In genomic region chr2:93030101-93030500, GRCm38 (mm10) we compare ENCODE assay signal across 11 mouse cellular contexts. TPM values are rescaled to one million over a fixed set of nuclear protein-coding genes. Genes with fewer than 3 reads are reported as not detected.
A peak's percentile ranks its signal among the peaks of the same experiment; 100 is the strongest.
DNase-seq lines count a peak whose midpoint lies in the region; ATAC-seq and TF ChIP-seq lines count a peak whose summit lies in the region.
"Had no signal": no experiment of that assay in that cellular context is flagged by ENCODE, and none has a peak within 500 bp of the region (broad histone marks: within the 10 kb centered on the region; RNA-seq: fewer than 3 reads in every experiment).

No protein-coding gene starts in this region.

- 40% methylated on average over 6 of the region's 6 CpGs for WGBS in hindbrain, embryonic 16.5 days
- 79% methylated on average over 6 of the region's 6 CpGs for WGBS in hindbrain, embryonic 11.5 days
- 31% methylated on average over 6 of the region's 6 CpGs for whole genome bisulfite sequencing in heart, postnatal 0 days

- H3K4me1 ChIP-seq in hindbrain, embryonic 16.5 days (ENCODE audit: control insufficient read depth, insufficient read depth, low read depth, low read length), result peaks cover 17% of the 10 kb centered on the region
- peaks cover 8% of the 10 kb centered on the region for H3K4me1 ChIP-seq in hindbrain, embryonic 11.5 days (replicated peaks; ENCODE audit: control insufficient read depth, insufficient read depth, low read length)
- peaks cover 58% of the 10 kb centered on the region for H3K4me1 ChIP-seq in heart, postnatal 0 days (ENCODE audit: control insufficient read depth, insufficient read depth)

- no peaks in the 10 kb centered on the region for H3K9me3 ChIP-seq in hindbrain, embryonic 16.5 days (ENCODE audit: control insufficient read depth, low read length)
- no peaks in the 10 kb centered on the region for H3K9me3 ChIP-seq in hindbrain, embryonic 11.5 days (ENCODE audit: control insufficient read depth, low read length)
- no peaks in the 10 kb centered on the region for H3K9me3 ChIP-seq in heart, postnatal 0 days (replicated peaks; ENCODE audit: control insufficient read depth, low read length)
- H3K9me3 ChIP-seq: limb, embryonic 13.5 days had no signal

- no peak for DNase-seq in hindbrain, embryonic 11.5 days (ENCODE audit: low spot score)
- DNase-seq in adrenal gland, postnatal 36 days, result peak; percentile 30 to 49
- peak; percentile 68 for DNase-seq in cerebellum, adult 8-10 months
- DNase-seq in heart, postnatal 0 days (ENCODE audit: low spot score), result peak; percentile 82
- DNase-seq in left cerebral cortex, adult 8-10 months (ENCODE audit: low spot score in 2 of 2), result no peak
- no peak for DNase-seq in ovary, adult 18-20 months (ENCODE audit: low spot score)
- DNase-seq: thymus, postnatal 36 days had no signal

- no peak overlapping the region for H3K4me3 ChIP-seq in hindbrain, embryonic 16.5 days (ENCODE audit: low read length)
- no peak overlapping the region for H3K4me3 ChIP-seq in hindbrain, embryonic 11.5 days (ENCODE audit: low read depth, low read length)
- H3K4me3 ChIP-seq in heart, postnatal 0 days (ENCODE audit: low read depth, low read length), result no peak overlapping the region
- H3K4me3 ChIP-seq: layer of hippocampus, adult 2 months; limb, embryonic 13.5 days had no signal

- H3K4me2 ChIP-seq in hindbrain, embryonic 16.5 days (ENCODE audit: low read length), result no peak overlapping the region
- no peak overlapping the region for H3K4me2 ChIP-seq in hindbrain, embryonic 11.5 days (replicated peaks; ENCODE audit: low read depth, low read length)
- H3K4me2 ChIP-seq in heart, postnatal 0 days (ENCODE audit: low read depth, low read length), result peak overlapping the region; percentile 20
- H3K4me2 ChIP-seq: limb, embryonic 13.5 days had no signal

- no peaks in the 10 kb centered on the region for H3K36me3 ChIP-seq in hindbrain, embryonic 16.5 days (ENCODE audit: control insufficient read depth, insufficient read depth, low read length)
- no peaks in the 10 kb centered on the region for H3K36me3 ChIP-seq in hindbrain, embryonic 11.5 days (ENCODE audit: control insufficient read depth, insufficient read depth, low read length)
- no peaks in the 10 kb centered on the region; the same call in 1 of the 2 replicates for H3K36me3 ChIP-seq in heart, postnatal 0 days (replicated peaks; ENCODE audit: control insufficient read depth, insufficient read depth, low read length)

- 0 out of 2 replicates have a peak, but pooled peaks have one; percentile 25 for ATAC-seq in hindbrain, embryonic 16.5 days
- no peak for ATAC-seq in hindbrain, embryonic 11.5 days (ENCODE audit: low FRiP score)
- peak; percentile 43 for ATAC-seq in heart, postnatal 0 days (ENCODE audit: insufficient read depth, low read depth)
- ATAC-seq in monocyte, adult 5-6 weeks (replicated peaks; ENCODE audit: insufficient number of reproducible peaks, low FRiP score, low TSS enrichment, poor library complexity, severe bottlenecking), result no peak

- H3K27me3 ChIP-seq in hindbrain, embryonic 16.5 days (replicated peaks; ENCODE audit: control insufficient read depth, insufficient read depth, low read length), result no peaks in the 10 kb centered on the region
- H3K27me3 ChIP-seq in hindbrain, embryonic 11.5 days (ENCODE audit: control insufficient read depth, insufficient read depth, low read length), result no peaks in the 10 kb centered on the region
- H3K27me3 ChIP-seq in heart, postnatal 0 days (ENCODE audit: control insufficient read depth, insufficient read depth, low read length), result no peaks in the 10 kb centered on the region
- H3K27me3 ChIP-seq: limb, embryonic 13.5 days had no signal

- no peak overlapping the region for H3K27ac ChIP-seq in hindbrain, embryonic 16.5 days (ENCODE audit: low read depth, low read length)
- no peak overlapping the region for H3K27ac ChIP-seq in hindbrain, embryonic 11.5 days (ENCODE audit: low read depth, low read length)
- H3K27ac ChIP-seq in heart, postnatal 0 days (ENCODE audit: low read depth), result peak overlapping the region; percentile 90
- H3K27ac ChIP-seq: layer of hippocampus, adult 2 months had no signal

- no peak overlapping the region for H3K9ac ChIP-seq in hindbrain, embryonic 16.5 days (ENCODE audit: low read depth, low read length)
- H3K9ac ChIP-seq in hindbrain, embryonic 11.5 days (ENCODE audit: low read depth, low read length), result no peak overlapping the region
- no peak overlapping the region; the same call in 1 of the 2 replicates for H3K9ac ChIP-seq in heart, postnatal 0 days (replicated peaks; ENCODE audit: low read depth, low read length)

- no peak for TF ChIP-seq CTCF in heart, postnatal 0 days (IDR thresholded peaks at IDR 0.05; ENCODE audit: low read depth)

- no peak for TF ChIP-seq EP300 in heart, postnatal 0 days (IDR thresholded peaks at IDR 0.05; ENCODE audit: low read depth)

RNA-seq across cellular contexts. Expression of gene Prdm11, which starts 15.9 kb away (rescaled TPM):
- polyA plus RNA-seq in hindbrain, embryonic 16.5 days (2015; fragmentation: Nextera tagmentation; extraction: Ambion mirVana), result 1.9 and 2.3 TPM in 2 replicates
- polyA plus RNA-seq in hindbrain, embryonic 11.5 days (2014; fragmentation: Nextera tagmentation; extraction: Ambion mirVana), result 1.5 and 2.2 TPM in 2 replicates
- 10 to 100 TPM; 43.5 to 58.3 TPM for total RNA-seq in adrenal gland, postnatal 36 days (2021)
- 10.7 and 12.7 TPM in 2 replicates for total RNA-seq in heart, postnatal 0 days (2014; rRNA removed; ENCODE audit: low replicate concordance)
- 2.7 and 2.9 TPM in 2 replicates for polyA plus RNA-seq in heart, postnatal 0 days (2015; fragmentation: Nextera tagmentation; extraction: Ambion mirVana)
- 10 to 100 TPM; 21.0 to 22.5 (median 21.5) TPM for total RNA-seq in left cerebral cortex, adult 8-10 months (2022)
- 1.4 to 6.8 TPM (median 4.0 TPM) in 3 replicates for total RNA-seq in monocyte, adult 5-6 weeks (2017)

Comparison
In these comparisons a context has a peak if more than half of its experiments do, and no peak if none do; other contexts are left out.
1. ATAC-seq: peak in hindbrain, embryonic 16.5 days (single experiment) and heart, postnatal 0 days (single experiment); none in hindbrain, embryonic 11.5 days (single experiment) and monocyte, adult 5-6 weeks (single experiment).
2. DNase-seq: peak in adrenal gland, postnatal 36 days (2 of 2), cerebellum, adult 8-10 months (single experiment) and heart, postnatal 0 days (single experiment); none in hindbrain, embryonic 11.5 days (single experiment), left cerebral cortex, adult 8-10 months (0 of 2) and ovary, adult 18-20 months (single experiment).